Mouse (Mus musculus) midbrain, postnatal 0 days (tissue): ENCODE data around the gene DXBay18. TPM values are rescaled to one million over a fixed set of nuclear protein-coding genes. Genes with fewer than 3 reads are reported as not detected.
"Not testable (repeated sequence)": the region's sequence is repeated elsewhere in the genome, so short reads cannot be mapped to it uniquely, and the experiment has no call there.

Experiments used
- ATAC-seq: fragments of 200-750 bp; cut with Nextera tagmentation; 2 replicates; pipeline ENCODE4 v1.8.0; 2017; ENCODE audit warnings: moderate number of reproducible peaks, mild to moderate bottlenecking, moderate TSS enrichment, moderate library complexity; ENCODE audit not compliant: low FRiP score
- DNase-seq: peaks from one replicate; pipeline ENCODE4 v3.0.0-alpha.2; 2015; ENCODE audit warnings: low spot score
- H3K27ac ChIP-seq: fragments of 300-500 bp; sonication (generic); 2 replicates; pipeline ENCODE4 v1.5.1; 2014; ENCODE audit warnings: low read depth, mild to moderate bottlenecking, low read length, mixed read lengths
- H3K27me3 ChIP-seq: fragments of 300-500 bp; sonication (generic); 2 replicates; pipeline ENCODE4 v1.6.1; 2014; ENCODE audit warnings: low read length, control low read depth, mixed read lengths; ENCODE audit not compliant: insufficient read depth
- H3K36me3 ChIP-seq: fragments of 300-500 bp; sonication (generic); 2 replicates; pipeline ENCODE4 v1.6.1; 2014; ENCODE audit warnings: low read length, control low read depth, mixed read lengths; ENCODE audit not compliant: insufficient read depth
- H3K4me1 ChIP-seq: fragments of 300-500 bp; sonication (generic); 2 replicates; pipeline ENCODE4 v1.6.1; 2014; ENCODE audit warnings: mild to moderate bottlenecking, control low read depth, antibody characterized with exemption, low read length, mixed read lengths; ENCODE audit not compliant: insufficient read depth
- H3K4me2 ChIP-seq: fragments of 300-500 bp; sonication (generic); 2 replicates; pipeline ENCODE4 v1.6.1; 2014; ENCODE audit warnings: low read depth, mild to moderate bottlenecking, low read length, mixed read lengths; ENCODE audit not compliant: poor library complexity, severe bottlenecking
- H3K4me3 ChIP-seq: fragments of 300-500 bp; sonication (generic); 2 replicates; pipeline ENCODE4 v1.5.1; 2014; ENCODE audit warnings: low read depth, mild to moderate bottlenecking, low read length, moderate library complexity
- H3K9ac ChIP-seq: fragments of 300-500 bp; sonication (generic); replicated peaks from 2 replicates; pipeline ENCODE4 v1.6.1; 2014; ENCODE audit warnings: mild to moderate bottlenecking, low read length, moderate library complexity, mixed read lengths; ENCODE audit not compliant: poor library complexity, severe bottlenecking
- H3K9me3 ChIP-seq: fragments of 300-500 bp; sonication (generic); 2 replicates; pipeline ENCODE4 v1.6.1; 2016; ENCODE audit warnings: low read length, control low read depth
- WGBS: fragments of 180-500 bp; shearing (Covaris S2); extraction: QIAGEN DNeasy Blood & Tissue Kit; methylation state at CpG from one replicate; pipeline ENCODE4 v1.1.7; 2014; 5-methylcytosine and 5-hydroxymethylcytosine counted together
- polyA plus RNA-seq: library from polyadenylated mRNA; unstranded; fragments of >200 nt; fragmentation: Nextera tagmentation; extraction: Ambion mirVana; gene quantifications from 2 replicates; pipeline ENCODE4 v1.2.1, GENCODE M21; 2015
- total RNA-seq: library from RNA; depleted of rRNA; stranded (reverse); fragments of >200 nt; gene quantifications from 2 replicates; pipeline ENCODE4 v1.2.3, GENCODE M21; 2014; rRNA removed

DXBay18 gene
- total RNA-seq (1.1 and 2.8 TPM in 2 replicates), polyA plus RNA-seq (1.3 and 1.4 TPM in 2 replicates)

DNA sequence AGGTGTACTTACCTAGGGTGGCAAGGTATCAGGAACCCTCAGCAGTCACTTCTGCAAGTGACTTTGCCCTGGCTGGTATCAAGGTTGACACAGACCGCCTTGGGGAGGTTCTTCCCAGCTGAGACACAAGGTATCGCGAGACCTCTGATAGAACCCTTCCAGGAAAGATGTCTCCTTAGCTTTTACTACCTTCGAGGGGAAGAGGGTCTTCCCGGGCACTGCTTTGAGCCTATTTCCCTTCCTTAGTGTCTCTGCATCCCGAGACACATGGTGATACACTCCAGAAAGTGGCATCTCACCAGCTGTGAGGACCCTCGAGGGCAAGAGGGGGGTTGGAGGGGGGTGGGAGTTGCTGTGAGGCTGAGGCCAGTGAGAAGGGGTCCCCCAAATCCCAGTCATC, at the start of gene DXBay18:
Gene DXBay18, minus strand, starts transcription at position 101 of the 400 bp plus-strand sequence.
- H3K9ac ChIP-seq, H3K27me3 ChIP-seq, H3K4me3 ChIP-seq, H3K9me3 ChIP-seq, H3K36me3 ChIP-seq, H3K27ac ChIP-seq, ATAC-seq, DNase-seq, H3K4me1 ChIP-seq, H3K4me2 ChIP-seq: not testable (repeated sequence)
- no CpG with 5 or more reads among the region's 7 CpGs for WGBS

GRCm38 (mm10) chrX:73191934-73192333, 42.7 kb upstream of the DXBay18 start, which contains the start of gene Xlr3b:
Gene Xlr3b, plus strand, starts transcription at chrX:73192207.
- peak; percentile 0 for DNase-seq
- H3K27me3 ChIP-seq, ATAC-seq, H3K27ac ChIP-seq, H3K36me3 ChIP-seq, H3K4me1 ChIP-seq, H3K9ac ChIP-seq, H3K9me3 ChIP-seq, H3K4me2 ChIP-seq, H3K4me3 ChIP-seq: not testable (repeated sequence)
- 85% methylated on average over 12 of the region's 12 CpGs for WGBS

- H3K9me3 ChIP-seq, ATAC-seq, H3K36me3 ChIP-seq, H3K4me1 ChIP-seq, H3K4me2 ChIP-seq, H3K9ac ChIP-seq, H3K4me3 ChIP-seq, H3K27ac ChIP-seq, H3K27me3 ChIP-seq, DNase-seq: not testable (repeated sequence)
- 60% methylated on average over 2 of the region's 15 CpGs for WGBS
These were observed 27.6 kb upstream of the DXBay18 start, which contains the start of gene Spin2d for GRCm38 (mm10) chrX:73176889-73177288. Gene Spin2d, minus strand, starts transcription at chrX:73176989.

DNA sequence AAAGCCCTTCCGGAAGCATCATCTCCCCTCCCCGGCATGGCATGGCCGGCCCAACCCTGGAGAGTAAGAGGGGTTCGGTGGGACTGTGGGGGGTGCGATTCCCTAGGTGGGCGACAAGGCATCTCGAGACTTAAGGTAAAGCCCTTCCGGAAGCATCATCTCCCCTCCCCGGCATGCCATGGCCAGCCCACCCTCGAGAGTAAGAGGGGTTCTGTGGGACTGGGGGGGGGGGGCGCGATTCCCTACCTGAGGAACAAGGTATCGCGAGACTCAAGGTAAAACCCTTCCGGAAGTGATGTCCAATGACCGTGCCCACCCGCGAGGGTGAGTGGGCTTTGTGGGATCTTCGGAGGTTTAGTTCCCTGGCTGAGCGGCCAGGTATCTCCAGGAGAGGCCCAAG, 754 bp downstream of the DXBay18 start, which contains the start of gene Xlr5b:
Gene Xlr5b, plus strand, starts transcription at position 301 of the 400 bp plus-strand sequence.
- H3K9ac ChIP-seq, H3K27ac ChIP-seq, H3K9me3 ChIP-seq, H3K4me2 ChIP-seq, ATAC-seq, H3K36me3 ChIP-seq, DNase-seq, H3K27me3 ChIP-seq, H3K4me3 ChIP-seq, H3K4me1 ChIP-seq: not testable (repeated sequence)
- no CpG with 5 or more reads among the region's 20 CpGs for WGBS

DNA sequence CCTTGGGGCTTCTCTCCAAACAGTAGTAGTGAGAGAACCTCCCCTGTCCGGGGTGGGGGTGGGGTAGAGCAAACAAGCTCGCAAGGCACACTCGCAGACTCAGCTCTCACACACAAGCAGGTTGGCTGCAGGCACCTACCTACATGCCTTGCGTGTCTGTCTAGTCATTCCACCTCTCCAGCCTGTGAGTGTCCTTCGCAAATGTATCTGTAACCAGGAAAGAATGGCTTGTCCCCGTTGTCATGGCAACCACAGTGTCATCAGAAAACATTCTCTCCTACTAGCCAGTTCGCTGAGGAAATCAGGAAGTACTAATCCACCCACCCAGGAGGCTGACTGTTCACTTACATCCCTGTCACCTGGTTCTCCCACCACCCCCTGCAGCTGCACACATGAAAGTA, 6.0 kb downstream of the DXBay18 start:
- not testable (repeated sequence) for H3K4me3 ChIP-seq, H3K36me3 ChIP-seq, DNase-seq, H3K4me2 ChIP-seq, H3K27ac ChIP-seq, H3K9me3 ChIP-seq, H3K27me3 ChIP-seq, H3K9ac ChIP-seq, H3K4me1 ChIP-seq
- peak; percentile 86 for ATAC-seq
- WGBS = no CpG with 5 or more reads among the region's 7 CpGs

GRCm38 (mm10) chrX:73122859-73123829, 26.1 kb downstream of the DXBay18 start:
- H3K4me2 ChIP-seq, H3K9ac ChIP-seq, DNase-seq, H3K27me3 ChIP-seq, H3K9me3 ChIP-seq, H3K36me3 ChIP-seq, H3K4me3 ChIP-seq, H3K27ac ChIP-seq, H3K4me1 ChIP-seq: not testable (repeated sequence)
- WGBS = no CpG with 5 or more reads among the region's 12 CpGs
- ATAC-seq = peak; percentile 91

DNA sequence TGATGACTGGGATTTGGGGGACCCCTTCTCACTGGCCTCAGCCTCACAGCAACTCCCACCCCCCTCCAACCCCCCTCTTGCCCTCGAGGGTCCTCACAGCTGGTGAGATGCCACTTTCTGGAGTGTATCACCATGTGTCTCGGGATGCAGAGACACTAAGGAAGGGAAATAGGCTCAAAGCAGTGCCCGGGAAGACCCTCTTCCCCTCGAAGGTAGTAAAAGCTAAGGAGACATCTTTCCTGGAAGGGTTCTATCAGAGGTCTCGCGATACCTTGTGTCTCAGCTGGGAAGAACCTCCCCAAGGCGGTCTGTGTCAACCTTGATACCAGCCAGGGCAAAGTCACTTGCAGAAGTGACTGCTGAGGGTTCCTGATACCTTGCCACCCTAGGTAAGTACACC, 32.5 kb downstream of the DXBay18 start, which contains the start of gene Gm14685:
Gene Gm14685, plus strand, starts transcription at position 301 of the 400 bp plus-strand sequence.
- not testable (repeated sequence) for H3K27me3 ChIP-seq, H3K9me3 ChIP-seq, DNase-seq, H3K4me3 ChIP-seq, ATAC-seq, H3K9ac ChIP-seq, H3K4me2 ChIP-seq, H3K36me3 ChIP-seq, H3K4me1 ChIP-seq, H3K27ac ChIP-seq
- WGBS = no CpG with 5 or more reads among the region's 7 CpGs

DNA sequence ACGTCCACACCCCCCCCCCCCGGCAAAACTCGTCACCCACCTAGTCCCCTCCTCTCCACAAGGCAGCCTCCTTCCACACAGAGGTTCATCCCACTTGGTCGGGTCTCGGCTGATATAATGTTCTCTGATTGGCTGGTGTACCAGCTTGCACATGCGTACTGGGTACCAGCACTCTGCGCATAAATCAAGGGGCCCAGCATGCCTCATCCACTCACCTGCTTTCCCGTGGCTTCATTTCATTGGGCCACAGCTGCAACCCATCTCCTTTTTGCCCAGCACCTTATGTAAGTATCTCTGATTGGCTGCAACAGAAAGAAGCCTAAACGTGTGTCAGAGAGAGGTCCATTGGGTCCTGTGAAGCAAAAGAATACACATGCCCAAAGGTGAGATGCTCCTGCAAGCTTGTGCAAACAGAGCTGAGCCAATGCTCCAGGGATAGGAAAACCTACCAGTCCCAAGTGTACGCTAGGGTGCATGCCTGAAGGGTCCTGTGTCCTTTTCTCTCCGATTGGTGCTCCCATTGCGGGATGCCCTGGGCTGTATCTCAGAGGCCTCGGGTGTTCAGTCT, 52.2 kb downstream of the DXBay18 start, which contains the start of gene Xlr3a:
Gene Xlr3a, minus strand, starts transcription at position 155 of the 568 bp plus-strand sequence.
- H3K36me3 ChIP-seq, H3K4me2 ChIP-seq, H3K9ac ChIP-seq, H3K27me3 ChIP-seq, ATAC-seq, H3K9me3 ChIP-seq, H3K27ac ChIP-seq, H3K4me1 ChIP-seq, H3K4me3 ChIP-seq: not testable (repeated sequence)
- DNase-seq = peak; percentile 0
- whole genome bisulfite sequencing = 74% methylated on average over 13 of the region's 13 CpGs
